Mouse (Mus musculus): Measurements from ENCODE around the gene Jup.
"Not testable (repeated sequence)": the region's sequence is repeated elsewhere in the genome, so short reads cannot be mapped to it uniquely, and the experiment has no call there.

Jup gene

DNA sequence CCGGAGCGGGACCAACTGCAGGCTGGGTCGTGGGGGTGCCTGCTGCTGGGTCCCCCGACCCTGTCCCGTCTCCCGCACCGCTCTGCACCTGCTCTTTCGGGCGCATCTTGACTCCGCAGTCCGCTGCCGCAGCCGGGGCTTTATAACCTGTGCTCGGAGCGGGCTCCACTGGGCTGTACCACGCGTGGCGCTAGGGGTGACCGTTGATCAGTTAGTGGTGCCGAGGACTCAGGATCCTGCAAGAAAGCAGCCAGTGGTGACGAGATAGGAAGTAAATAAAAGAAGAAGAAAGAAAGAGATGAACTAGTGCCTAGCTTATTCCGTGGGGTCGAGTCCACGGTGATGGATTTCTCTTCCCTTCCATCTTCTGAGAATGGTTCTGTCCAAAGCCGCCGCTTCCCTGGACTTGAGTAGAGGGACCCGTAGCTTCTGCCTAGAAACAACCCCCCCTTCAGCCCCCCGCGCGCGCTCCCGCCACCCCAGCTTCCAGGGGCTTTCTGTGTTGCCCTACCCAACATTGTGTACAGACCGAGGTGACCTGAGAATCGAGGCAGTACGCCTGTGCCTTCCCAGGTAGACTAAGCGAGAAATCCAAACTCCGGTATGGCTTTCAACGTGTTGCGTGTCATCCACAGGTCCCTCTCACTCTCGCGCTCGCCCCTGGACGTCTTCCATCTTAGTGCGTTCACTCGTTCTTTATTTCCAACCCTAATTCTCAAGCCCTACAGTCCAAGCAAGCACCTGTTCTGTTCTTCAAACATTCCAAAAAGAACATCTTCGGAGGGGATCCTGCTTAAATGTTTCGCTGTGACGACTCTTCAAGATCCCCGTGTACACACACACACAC lies 41.4 kb downstream of the Jup start, which contains the start of gene Hap1:
TSS of gene Hap1 (minus strand) at position 157 of the 847 bp plus-strand sequence.
- in situ Hi-C loops (cut with MboI): no loop called here

DNA sequence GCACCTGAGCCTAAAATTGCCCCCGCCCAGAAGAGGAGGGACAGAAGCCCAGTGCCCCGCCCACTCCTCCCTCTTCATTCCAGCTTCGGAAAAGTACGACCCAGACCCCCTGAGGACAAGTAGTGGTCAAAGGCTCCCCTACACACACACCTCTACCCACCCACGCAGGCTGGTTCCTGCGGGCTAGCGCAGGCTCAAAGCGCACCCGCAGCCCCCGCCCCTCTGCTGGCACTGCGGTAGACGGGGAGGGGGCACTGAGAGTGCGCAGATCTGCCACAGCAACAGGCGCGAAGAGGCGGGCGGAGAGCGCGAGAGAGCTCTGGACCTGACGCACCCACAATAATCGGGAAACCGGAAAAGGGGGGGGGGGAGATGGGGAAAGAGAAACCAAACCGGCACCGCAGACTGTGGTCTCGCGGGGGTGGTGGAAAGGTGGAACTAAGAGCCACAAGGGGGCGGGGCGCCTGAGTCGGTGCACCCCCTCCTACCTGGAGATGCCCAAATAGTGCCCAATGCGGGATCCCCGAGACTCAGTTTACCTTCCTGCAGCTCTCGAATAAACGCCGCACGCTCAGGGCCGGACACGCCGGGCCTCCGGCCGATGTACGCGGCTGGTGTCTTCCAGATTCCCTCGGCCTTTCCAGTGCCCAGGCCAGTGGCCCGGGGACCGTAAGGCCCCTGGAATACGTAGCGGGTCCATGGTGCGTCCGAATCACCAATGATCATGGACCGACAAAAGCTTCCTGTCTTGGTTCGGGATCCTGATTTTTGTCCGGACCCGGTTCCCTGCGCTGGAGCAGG lies 42.2 kb downstream of the Jup start:
- in situ Hi-C loops (cut with MboI): no loop called here

GRCm38 (mm10) chr11:100352076-100352857 lies 45.3 kb downstream of the Jup start:
- in situ Hi-C loops (cut with MboI): no loop called here

- in situ Hi-C loops (cut with MboI): no loop called here
These were observed 53.3 kb downstream of the Jup start for GRCm38 (mm10) chr11:100344269-100344668.

- in situ Hi-C loops (cut with MboI): no loop called here
These were observed 61.8 kb downstream of the Jup start for GRCm38 (mm10) chr11:100335731-100336130.

- in situ Hi-C loops (cut with MboI): no loop called here
These were observed 63.6 kb downstream of the Jup start, which contains the start of gene Gast for GRCm38 (mm10) chr11:100333944-100334457. Gene Gast, plus strand, starts transcription at chr11:100334407.

DNA sequence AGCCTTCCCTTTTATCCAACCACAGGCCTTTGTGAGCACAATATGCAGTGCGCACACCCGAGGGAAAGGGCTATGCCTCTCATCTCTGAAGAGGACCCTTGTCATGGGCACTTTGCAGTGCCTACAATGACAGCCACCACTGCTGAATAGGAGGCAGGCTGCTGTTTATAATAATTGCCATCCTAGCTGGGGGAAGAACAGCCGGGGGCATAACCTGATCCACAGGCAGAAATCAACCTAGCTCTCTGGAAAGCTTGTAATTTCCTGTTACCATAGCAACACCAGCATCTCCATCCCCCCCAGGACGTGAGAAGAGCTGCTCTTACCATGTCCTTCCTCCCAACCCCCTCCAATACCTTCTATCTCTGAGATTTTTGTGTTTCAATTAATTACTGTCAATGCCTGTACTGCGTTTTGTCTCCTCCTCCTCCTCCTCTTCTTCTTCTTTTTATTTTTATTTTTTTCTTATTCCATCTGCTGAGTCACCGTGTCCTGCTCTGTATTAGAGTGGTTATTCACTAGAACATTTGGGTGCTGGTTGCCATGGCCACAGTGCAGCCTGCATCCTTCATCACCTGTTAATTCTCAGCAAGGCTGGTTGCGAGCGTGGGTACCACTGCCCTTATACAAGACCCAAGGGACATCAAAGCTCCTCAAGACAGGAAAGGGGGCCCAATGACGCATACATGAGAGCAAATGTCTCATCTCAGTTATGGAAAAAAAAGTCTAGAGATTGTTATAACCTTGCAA lies 64.6 kb downstream of the Jup start:
- in situ Hi-C loops (cut with MboI): no loop called here

GRCm38 (mm10) chr11:100330816-100331375 lies 66.7 kb downstream of the Jup start:
- in situ Hi-C loops (cut with MboI): not testable (repeated sequence)

DNA sequence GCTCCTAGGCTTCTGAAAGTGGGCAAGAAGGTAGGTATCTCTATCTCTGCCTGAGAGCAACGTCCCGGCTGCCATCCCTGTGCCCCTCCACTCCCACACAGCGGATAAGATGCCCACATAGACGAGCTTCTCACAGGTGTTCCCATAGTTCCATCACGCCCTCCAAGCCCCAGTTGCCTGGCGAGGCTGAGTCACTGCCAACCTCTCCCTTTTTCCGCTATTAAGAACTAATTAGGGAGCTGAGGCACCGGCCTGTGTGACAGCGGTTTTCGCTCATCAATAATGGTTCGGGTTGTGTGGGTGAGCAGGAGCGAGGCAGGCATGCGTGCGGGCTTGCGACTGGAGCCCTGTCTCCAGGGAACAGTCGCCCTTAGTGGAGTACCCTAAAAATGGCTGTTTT lies 67.3 kb downstream of the Jup start:
- in situ Hi-C loops (cut with MboI): no loop called here

GRCm38 (mm10) chr11:100327761-100328160 lies 69.8 kb downstream of the Jup start:
- in situ Hi-C loops (cut with MboI): no loop called here

- in situ Hi-C loops (cut with MboI): no loop called here
These were observed 70.2 kb downstream of the Jup start for GRCm38 (mm10) chr11:100327316-100327715.

DNA sequence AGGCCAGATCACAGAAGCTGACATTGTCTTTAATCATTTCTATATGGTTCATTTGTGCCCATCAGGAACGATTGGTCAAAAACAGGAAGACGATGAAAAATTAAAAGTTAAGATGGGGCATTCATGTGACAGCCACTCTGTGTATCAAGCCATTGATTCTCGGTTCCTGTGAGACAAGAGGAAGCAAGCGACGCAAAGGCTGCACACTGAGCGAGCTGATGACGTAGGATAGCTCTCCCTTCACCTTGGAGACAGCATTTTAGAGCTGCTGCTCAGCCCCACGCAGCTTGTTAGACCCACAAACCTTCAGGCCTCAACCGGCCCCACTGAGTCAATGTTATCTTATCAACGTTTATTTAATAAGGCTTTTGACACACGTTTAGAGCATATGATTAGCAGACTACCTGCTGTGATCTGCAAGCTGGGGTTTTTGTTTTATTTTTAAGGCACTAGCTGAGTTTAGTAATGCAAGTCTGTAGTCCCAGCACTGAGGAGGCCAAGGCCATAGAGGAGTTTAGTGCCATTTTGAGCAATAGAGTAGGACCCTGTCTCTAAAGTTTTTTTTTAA lies 72.4 kb downstream of the Jup start:
- in situ Hi-C loops (cut with MboI): no loop called here

DNA sequence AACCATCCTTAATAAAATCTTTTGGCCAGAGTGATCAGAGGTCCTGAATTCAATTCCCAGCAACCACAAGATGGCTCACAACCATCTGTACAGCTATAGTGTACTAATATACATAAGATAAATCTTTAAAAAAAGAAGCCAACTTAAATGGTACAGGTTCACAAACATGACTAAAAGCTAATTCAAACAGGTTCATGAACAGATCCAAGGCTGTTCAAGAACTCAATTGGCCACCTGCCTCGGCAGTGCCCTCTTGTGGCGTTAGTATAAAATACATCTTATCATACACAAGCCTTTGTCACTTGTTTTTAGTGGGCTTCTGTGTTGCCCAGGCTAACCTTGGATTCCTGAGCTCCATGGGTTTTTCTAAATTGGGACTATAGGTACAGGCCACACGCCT lies 74.0 kb downstream of the Jup start:
- in situ Hi-C loops (cut with MboI): no loop called here

GRCm38 (mm10) chr11:100322591-100323258 lies 74.8 kb downstream of the Jup start:
- in situ Hi-C loops (cut with MboI): no loop called here

GRCm38 (mm10) chr11:100321479-100322305 lies 75.9 kb downstream of the Jup start:
- in situ Hi-C loops (cut with MboI): not testable (repeated sequence)

DNA sequence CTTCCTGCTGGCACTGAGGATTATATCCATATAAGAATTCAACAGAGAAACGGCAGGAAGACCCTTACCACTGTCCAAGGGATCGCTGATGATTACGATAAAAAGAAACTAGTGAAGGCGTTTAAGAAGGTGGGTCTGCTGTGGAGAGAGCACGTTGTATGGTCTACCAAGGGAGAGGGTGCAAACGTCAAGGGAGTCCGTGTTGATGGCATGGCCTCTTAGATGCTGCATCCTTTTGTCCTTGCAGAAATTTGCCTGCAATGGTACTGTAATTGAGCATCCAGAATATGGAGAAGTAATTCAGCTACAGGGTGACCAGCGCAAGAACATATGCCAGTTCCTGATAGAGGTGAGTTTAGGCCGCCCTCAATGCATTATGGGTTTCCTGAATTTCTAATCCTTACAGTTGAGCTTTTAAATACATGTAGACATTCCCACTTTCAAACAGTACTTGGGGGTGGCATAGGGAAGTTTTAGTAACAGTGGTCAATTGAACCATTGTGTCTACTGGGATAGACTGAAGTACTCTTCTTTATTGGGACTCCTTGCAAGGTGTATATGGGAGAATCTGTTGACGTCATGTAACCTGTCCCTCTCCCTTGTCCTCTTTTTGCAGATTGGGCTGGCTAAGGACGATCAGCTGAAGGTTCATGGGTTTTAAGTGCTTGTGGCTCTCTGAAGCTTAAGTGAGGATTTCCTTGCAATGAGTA lies 76.7 kb downstream of the Jup start:
- in situ Hi-C loops (cut with MboI): not testable (repeated sequence)

- in situ Hi-C loops (cut with MboI): no loop called here
These were observed 77.4 kb downstream of the Jup start for GRCm38 (mm10) chr11:100320172-100320630.

DNA sequence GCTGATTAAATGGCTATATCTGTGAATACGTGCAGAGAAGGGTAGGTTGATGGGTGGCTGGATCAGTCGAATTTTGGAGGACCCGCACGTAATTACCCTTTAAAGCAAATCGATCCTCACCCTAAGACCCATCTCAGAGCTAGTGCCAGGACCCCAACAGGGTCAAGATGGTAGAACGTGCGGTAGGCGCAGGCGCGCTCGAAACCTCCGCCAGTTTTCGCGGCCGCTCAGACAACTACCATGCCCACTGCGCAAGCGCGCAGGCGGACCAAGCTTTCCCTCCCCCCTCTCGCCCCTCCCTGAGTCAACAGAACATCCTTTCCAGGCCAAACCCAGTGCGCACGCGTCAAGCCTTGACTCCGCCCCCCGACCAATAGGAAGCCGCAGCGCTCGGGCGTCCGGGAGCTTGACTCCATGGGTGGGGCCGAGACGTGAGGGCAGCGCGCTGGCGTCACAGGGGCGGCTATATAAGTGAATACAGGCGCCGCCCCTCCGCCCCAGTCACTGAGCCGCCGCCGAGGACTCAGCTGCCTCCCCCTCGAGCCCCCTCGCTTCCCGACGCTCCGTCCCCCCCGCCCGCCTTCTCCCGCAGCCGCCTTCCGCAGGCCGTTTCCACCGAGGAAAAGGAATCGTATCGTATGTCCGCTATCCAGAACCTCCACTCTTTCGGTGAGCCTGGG lies 77.9 kb downstream of the Jup start, which contains the start of gene Eif1:
TSS of gene Eif1 (plus strand) at position 394 of the 680 bp plus-strand sequence.
- in situ Hi-C loops (cut with MboI): no loop called here

Data from mature B cell (primary cell).